Mouse (Mus musculus) lung, postnatal 10 days (tissue): ENCODE data around the gene Efcab5.

Experiments
- DNase-seq: peaks from one replicate; pipeline ENCODE4 v3.0.0; 2021

Efcab5 gene

DNA sequence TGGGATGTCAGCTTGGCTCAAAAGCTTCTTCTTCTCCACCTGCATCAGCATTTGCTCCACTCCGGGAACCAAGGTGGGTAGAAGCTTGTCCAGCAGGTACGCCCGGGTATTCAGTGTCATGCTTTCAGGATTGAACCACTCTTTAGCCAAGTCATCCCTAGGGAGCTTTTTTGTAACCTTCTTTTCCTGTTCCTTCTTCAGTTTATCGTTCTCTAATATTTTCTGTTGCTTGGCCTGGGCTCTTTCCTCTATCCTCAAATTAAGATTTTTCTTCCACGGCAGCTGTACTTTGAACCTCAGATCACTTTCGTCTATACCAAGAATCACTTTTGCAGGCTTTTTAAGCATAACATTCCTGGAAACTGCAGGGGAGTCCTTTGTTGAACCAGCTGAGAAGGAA lies at the start of gene Efcab5:
Efcab5 (minus strand) TSS at position 101 of the 400 bp plus-strand sequence.
- DNase-seq = no peak

- DNase-seq = no peak
Observed at GRCm38 (mm10) chr11:77235267-77235666, 46.5 kb upstream of the Efcab5 start.

GRCm38 (mm10) chr11:77231514-77231913 lies 42.7 kb upstream of the Efcab5 start:
- DNase-seq = no peak

DNA sequence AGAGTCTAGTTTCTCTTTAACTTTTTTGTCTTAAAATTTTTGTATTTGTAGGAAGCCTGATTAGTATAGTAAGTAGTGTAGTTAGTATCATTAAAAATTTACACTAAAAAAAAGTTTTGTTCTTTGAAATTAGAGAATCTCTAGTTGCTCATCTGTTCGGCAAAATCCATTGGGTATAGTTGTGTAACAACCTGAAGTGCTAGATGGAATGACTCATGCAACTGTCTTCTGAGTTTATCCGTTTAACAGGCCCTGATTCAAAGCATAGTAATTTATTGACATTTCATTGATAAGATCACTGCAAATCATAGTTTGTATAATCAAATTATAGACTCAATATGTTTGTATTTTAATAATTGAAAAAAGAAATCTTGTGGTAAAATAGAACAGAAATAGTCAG lies 42.0 kb upstream of the Efcab5 start:
- DNase-seq = no peak

DNA sequence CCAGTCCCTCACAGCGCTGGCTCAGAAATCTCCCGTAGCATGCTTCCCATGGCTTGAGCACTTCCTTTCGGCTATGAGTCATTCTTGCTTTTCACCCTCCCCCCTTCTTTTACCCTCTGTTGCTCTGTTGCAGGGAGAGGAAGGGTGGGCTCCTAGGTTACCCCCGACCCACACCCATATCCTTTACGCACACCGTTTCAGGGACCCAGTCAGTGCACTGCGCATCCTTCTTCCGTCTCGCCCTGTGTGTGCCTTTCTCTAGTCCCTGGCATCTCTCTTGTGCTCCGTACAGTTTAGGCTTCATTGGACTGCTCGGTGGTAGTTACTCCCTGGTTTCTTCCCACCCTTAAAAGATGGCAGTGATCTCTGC lies 28.0 kb upstream of the Efcab5 start:
- DNase-seq = no peak

DNA sequence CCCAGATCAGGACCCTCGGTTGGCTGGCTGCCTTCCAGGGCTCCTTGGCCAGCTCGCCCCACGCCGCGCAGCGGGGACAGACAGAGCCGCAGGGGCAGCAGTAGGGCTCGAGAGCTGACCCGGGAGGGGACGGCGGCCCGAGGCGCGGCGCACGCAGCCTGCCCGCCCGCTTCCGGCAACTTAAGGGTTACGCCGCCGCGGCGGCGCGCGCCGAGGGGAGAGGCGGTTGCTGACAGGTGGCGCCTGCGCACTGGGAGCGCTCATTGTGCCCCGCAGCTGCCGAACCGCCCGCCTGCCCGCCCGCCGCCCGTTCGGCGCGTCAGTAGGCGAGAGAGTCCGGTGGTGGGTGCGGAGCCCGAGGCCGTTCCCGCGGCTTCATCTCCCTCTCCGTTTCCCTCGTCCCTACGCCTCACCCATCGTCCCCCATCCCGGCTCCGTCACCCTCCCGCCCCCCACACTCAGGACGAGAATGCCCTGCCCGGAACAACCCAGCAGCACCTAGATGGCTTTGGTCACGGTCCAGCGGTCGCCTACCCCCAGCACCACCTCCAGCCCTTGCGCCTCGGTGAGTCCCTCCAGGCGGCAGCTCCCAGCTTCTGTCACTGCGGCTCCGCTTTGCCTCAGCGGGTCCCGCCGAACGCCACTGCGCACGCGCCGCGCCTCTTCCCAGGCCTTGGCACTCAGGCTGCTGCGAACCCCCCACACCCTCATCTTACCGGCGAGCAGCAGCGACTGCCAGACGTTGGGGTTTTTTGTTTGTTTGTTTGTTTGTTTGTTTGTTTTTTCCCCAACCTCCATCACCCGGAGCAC lies 27.4 kb upstream of the Efcab5 start, which contains the start of gene Ssh2:
Ssh2 (plus strand) TSS at position 337 of the 810 bp plus-strand sequence.
- DNase-seq = peak; percentile 86

DNA sequence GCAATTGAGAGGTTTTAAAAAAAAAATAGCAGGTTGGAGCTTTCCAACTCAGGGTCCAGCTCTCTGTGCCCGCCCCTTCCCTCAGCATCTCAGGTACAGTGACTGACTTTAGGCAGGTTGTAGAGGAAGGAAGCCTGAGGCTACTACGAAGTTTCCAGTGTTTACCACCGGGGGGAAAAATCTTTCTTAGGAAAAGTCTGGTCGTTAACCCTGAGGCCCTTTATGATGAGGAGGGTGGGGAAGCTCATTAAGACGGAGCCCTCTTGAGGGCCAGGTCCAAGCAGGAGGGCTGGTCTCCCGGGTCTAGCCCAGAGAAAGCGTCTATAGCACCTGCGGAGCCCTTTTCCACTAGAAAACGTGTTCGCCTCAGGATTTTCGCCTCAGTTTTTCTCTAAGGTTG lies 26.7 kb upstream of the Efcab5 start:
- DNase-seq = no peak

- peak; percentile 78 for DNase-seq
Observed at GRCm38 (mm10) chr11:77214755-77215154, 26.0 kb upstream of the Efcab5 start.

DNA sequence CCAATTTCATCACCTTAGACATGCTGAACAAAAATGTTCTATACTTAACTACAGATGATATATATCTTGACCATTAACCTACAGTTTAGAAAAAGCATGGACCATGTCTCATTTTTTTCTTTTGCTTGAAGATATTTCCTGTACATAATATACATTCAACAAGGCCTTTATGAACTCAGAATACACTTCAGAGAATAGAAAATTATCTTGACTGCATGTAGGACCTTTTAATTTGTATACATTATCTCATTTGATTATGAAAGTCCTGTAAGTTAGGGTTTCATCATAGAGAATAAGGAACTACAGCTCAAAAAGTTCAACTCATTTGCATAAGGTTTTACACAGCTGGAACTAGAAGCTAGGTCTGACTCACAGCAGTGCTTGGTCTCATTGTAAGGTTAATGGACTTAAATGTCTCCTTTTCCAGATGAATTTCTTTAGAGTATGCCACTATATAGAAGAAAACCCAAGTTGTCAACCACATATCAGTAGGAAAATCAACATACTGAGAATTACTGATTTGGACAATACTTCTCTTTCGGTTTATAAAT lies 25.4 kb upstream of the Efcab5 start:
- DNase-seq = no peak

DNA sequence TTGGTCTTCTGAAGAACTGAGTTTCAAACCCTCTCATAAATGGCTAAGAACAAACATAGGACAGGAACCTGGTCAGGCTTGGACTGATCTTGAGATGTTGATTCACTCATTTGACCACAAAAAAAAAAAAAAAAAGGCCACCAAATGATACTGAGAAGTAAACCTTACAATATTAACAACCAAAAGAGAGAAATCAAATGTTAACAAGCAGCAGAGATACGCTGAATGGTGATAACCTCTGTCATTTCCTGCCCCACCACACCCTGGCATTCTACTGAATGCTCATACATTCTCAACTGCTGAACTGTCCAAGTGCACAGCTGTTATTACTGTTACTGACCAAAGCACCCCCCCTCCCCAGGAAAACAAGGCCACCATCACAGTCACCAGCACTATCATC lies 11.9 kb upstream of the Efcab5 start:
- no peak for DNase-seq

- no peak for DNase-seq
Observed at GRCm38 (mm10) chr11:77199636-77200035, 10.9 kb upstream of the Efcab5 start.

- peak; percentile 45 for DNase-seq
Observed at GRCm38 (mm10) chr11:77196181-77197143, 7.7 kb upstream of the Efcab5 start.

- DNase-seq = no peak
Observed at GRCm38 (mm10) chr11:77195360-77196109, 6.8 kb upstream of the Efcab5 start.

- DNase-seq = no peak
Observed at GRCm38 (mm10) chr11:77194762-77195161, 6.0 kb upstream of the Efcab5 start.

DNA sequence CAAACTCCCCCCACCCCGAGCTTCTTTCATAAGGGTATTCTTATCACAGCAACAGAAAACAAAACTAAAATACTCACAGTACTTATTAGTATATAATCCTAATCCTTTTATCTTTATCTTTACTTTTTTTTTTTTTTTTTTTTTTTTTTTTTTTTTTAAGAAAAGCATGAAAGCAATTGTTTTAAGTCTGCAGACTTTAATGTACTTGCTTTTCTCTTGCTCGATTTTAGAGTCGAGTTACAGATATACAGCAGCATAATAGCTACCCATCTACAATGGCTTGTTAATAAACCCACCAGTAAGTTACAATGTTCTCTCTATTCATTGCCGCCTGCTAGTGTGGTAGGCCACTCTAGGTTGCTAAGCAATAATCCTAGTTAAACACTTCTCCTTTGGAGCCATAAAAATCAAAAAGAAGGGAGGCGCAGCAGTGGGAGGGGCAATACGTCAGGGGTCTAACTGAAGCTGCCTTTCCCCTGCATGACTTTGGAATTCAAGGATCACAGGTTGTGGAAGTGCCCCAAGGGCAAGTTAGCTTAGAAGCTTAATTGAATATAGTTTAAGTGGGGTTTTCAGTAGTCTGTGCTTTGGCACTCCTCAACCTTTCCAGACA lies 5.3 kb upstream of the Efcab5 start:
- no peak for DNase-seq

GRCm38 (mm10) chr11:77193410-77193809 lies 4.6 kb upstream of the Efcab5 start:
- DNase-seq = no peak

GRCm38 (mm10) chr11:77184926-77185325 lies 3.8 kb downstream of the Efcab5 start:
- no peak for DNase-seq

GRCm38 (mm10) chr11:77182616-77183015 lies 6.2 kb downstream of the Efcab5 start:
- no peak for DNase-seq

- DNase-seq = no peak
Observed at GRCm38 (mm10) chr11:77182041-77182440, 6.7 kb downstream of the Efcab5 start.

- DNase-seq = no peak
Observed at GRCm38 (mm10) chr11:77181528-77181927, 7.2 kb downstream of the Efcab5 start.

- DNase-seq = no peak
Observed at GRCm38 (mm10) chr11:77180886-77181285, 7.9 kb downstream of the Efcab5 start.

- no peak for DNase-seq
Observed at GRCm38 (mm10) chr11:77179771-77180170, 9.0 kb downstream of the Efcab5 start.
